In the genomic region with DNA sequence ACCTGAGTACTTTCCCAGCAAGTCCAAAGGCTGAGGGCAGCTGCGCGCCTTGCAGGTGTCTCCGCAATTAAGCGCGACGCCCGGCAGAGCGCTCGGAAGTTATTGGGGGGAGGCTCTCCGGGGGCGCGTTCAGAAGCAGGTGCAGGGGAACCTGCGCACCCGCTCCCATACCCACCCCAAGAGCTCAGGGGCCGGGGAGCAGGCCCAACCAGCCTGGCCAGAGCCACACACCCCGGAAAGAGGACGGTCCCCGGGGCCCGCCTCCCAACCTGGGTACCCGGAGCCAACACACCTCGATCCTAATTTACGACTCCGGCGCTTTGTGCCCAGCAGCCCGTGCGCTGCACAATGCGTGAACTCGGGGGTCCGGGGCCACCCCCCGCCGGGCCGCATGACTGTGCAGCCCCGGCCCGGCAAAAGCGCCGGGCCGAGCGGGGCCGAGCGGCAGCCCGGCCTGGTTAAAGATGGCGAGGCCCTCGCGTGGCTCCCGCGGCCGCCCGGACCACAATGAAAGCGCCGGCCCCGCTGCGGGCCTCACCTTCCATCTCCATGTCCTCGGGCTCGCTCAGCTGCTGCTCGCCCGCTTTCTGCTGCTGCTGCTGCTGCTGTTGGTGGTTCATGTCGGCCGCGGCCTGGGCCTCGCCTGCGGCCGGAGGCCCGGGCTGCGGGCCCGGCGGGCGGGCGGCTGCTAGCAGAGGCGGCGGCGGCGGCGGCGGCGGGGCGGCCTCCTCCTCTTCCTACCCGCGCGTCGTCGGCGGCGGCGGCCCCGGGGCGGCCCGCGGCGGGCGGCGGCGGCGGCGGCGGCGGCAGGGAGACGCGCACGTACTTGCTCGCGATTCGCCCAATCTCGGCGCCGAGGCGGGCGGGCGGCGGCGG, we compare ENCODE assay signal across 9 mouse cellular contexts. TPM values are rescaled to one million over a fixed set of nuclear protein-coding genes. Genes with fewer than 3 reads are reported as not detected.
DNase-seq lines count a peak whose midpoint lies in the region; ATAC-seq and TF ChIP-seq lines count a peak whose summit lies in the region.
"Had no signal": no experiment of that assay in that cellular context is flagged by ENCODE, and none has a peak within 500 bp of the region (broad histone marks: within the 10 kb centered on the region; RNA-seq: fewer than 3 reads in every experiment).

No protein-coding gene starts in this region.

- H3K36me3 ChIP-seq in embryonic facial prominence, embryonic 11.5 days (replicated peaks; ENCODE audit: control insufficient read depth, insufficient read depth, low read depth, low read length): no peaks in the 10 kb centered on the region
- H3K36me3 ChIP-seq in heart, postnatal 0 days (replicated peaks; ENCODE audit: control insufficient read depth, insufficient read depth, low read length): no peaks in the 10 kb centered on the region
- peaks cover 9% of the 10 kb centered on the region; the same call in 1 of the 2 replicates for H3K36me3 ChIP-seq in limb, embryonic 10.5 days
- no peaks in the 10 kb centered on the region for H3K36me3 ChIP-seq in midbrain, embryonic 15.5 days (replicated peaks)

- under 1% methylated on average over 71 of the region's 110 CpGs for WGBS in embryonic facial prominence, embryonic 11.5 days
- 1% methylated on average over 62 of the region's 110 CpGs for WGBS in heart, postnatal 0 days
- 11% methylated on average over 105 of the region's 110 CpGs for WGBS in limb, embryonic 10.5 days
- under 1% methylated on average over 94 of the region's 110 CpGs for WGBS in midbrain, embryonic 15.5 days

- H3K27ac ChIP-seq in embryonic facial prominence, embryonic 11.5 days (replicated peaks; ENCODE audit: low read depth, low read length): peak overlapping the region; percentile 76
- peak overlapping the region; percentile 98 for H3K27ac ChIP-seq in heart, postnatal 0 days (ENCODE audit: low read depth)
- H3K27ac ChIP-seq in limb, embryonic 10.5 days: peak overlapping the region; percentile 98
- H3K27ac ChIP-seq in midbrain, embryonic 15.5 days: peak overlapping the region; percentile 96

- peak overlapping the region; percentile 97 for H3K9ac ChIP-seq in embryonic facial prominence, embryonic 11.5 days (replicated peaks; ENCODE audit: low read length)
- H3K9ac ChIP-seq in heart, postnatal 0 days (replicated peaks; ENCODE audit: low read depth, low read length): peak overlapping the region; percentile 97
- H3K9ac ChIP-seq in midbrain, embryonic 15.5 days: peak overlapping the region; percentile 89

- 0 out of 2 replicates have a peak, but pooled peaks cover 8% of the 10 kb centered on the region for H3K4me1 ChIP-seq in embryonic facial prominence, embryonic 11.5 days (ENCODE audit: control insufficient read depth, insufficient read depth, low read length)
- peaks cover 41% of the 10 kb centered on the region for H3K4me1 ChIP-seq in heart, postnatal 0 days (ENCODE audit: control insufficient read depth, insufficient read depth)
- H3K4me1 ChIP-seq in limb, embryonic 10.5 days: peaks cover 28% of the 10 kb centered on the region
- peaks cover 39% of the 10 kb centered on the region for H3K4me1 ChIP-seq in midbrain, embryonic 15.5 days

- ATAC-seq in cerebellum, adult (ENCODE audit: insufficient number of reproducible peaks, low FRiP score, low TSS enrichment): no peak
- ATAC-seq in embryonic facial prominence, embryonic 11.5 days (replicated peaks; ENCODE audit: insufficient number of reproducible peaks, low FRiP score, low TSS enrichment, low read depth): 0 out of 2 replicates have a peak, but pooled peaks have one; percentile 29
- peak; percentile 6 for ATAC-seq in heart, postnatal 0 days (ENCODE audit: insufficient read depth, low read depth)
- ATAC-seq in midbrain, embryonic 15.5 days (replicated peaks): peak; percentile 13

- TF ChIP-seq EP300 in heart, postnatal 0 days (IDR thresholded peaks at IDR 0.05; ENCODE audit: low read depth): no peak

- no peaks in the 10 kb centered on the region for H3K9me3 ChIP-seq in embryonic facial prominence, embryonic 11.5 days (replicated peaks; ENCODE audit: control insufficient read depth, low read length)
- H3K9me3 ChIP-seq in heart, postnatal 0 days (replicated peaks; ENCODE audit: control insufficient read depth, low read length): no peaks in the 10 kb centered on the region
- no peaks in the 10 kb centered on the region for H3K9me3 ChIP-seq in limb, embryonic 10.5 days (replicated peaks)
- H3K9me3 ChIP-seq in midbrain, embryonic 15.5 days: no peaks in the 10 kb centered on the region

- peak overlapping the region; percentile 99 for H3K4me3 ChIP-seq in embryonic facial prominence, embryonic 11.5 days (ENCODE audit: low read depth, low read length)
- peak overlapping the region; percentile 90 for H3K4me3 ChIP-seq in heart, postnatal 0 days (ENCODE audit: low read depth, low read length)
- peak overlapping the region; percentile 97 for H3K4me3 ChIP-seq in limb, embryonic 10.5 days
- H3K4me3 ChIP-seq in midbrain, embryonic 15.5 days: peak overlapping the region; percentile 97

- no peak for TF ChIP-seq CTCF in heart, postnatal 0 days (IDR thresholded peaks at IDR 0.05; ENCODE audit: low read depth)

- no peaks in the 10 kb centered on the region for H3K27me3 ChIP-seq in embryonic facial prominence, embryonic 11.5 days (ENCODE audit: control insufficient read depth, insufficient read depth, low read length)
- no peaks in the 10 kb centered on the region for H3K27me3 ChIP-seq in heart, postnatal 0 days (ENCODE audit: control insufficient read depth, insufficient read depth, low read length)
- no peaks in the 10 kb centered on the region for H3K27me3 ChIP-seq in limb, embryonic 10.5 days (ENCODE audit: low read depth, poor library complexity, severe bottlenecking)
- H3K27me3 ChIP-seq in midbrain, embryonic 15.5 days (replicated peaks): no peaks in the 10 kb centered on the region

- peak overlapping the region; percentile 68 for H3K4me2 ChIP-seq in embryonic facial prominence, embryonic 11.5 days (ENCODE audit: low read depth, low read length)
- H3K4me2 ChIP-seq in heart, postnatal 0 days (ENCODE audit: low read depth, low read length): peak overlapping the region; percentile 99
- H3K4me2 ChIP-seq in midbrain, embryonic 15.5 days: peak overlapping the region; percentile 76

- peak; percentile 44 for DNase-seq in cerebellum, adult 11 months
- DNase-seq in R1 (ENCODE audit: low read depth, low spot score): peak; percentile 43
- DNase-seq in embryonic facial prominence, embryonic 11.5 days (ENCODE audit: low spot score): peak; percentile 54
- DNase-seq in heart, postnatal 0 days (ENCODE audit: low spot score): peak; percentile 11
- DNase-seq in limb, embryonic 10.5 days (ENCODE audit: low spot score): peak; percentile 65
- DNase-seq in testis, postnatal 10 days (ENCODE audit: low spot score): peak; percentile 68

RNA-seq across cellular contexts. Expression of gene Usp7, which starts 54.2 kb away (rescaled TPM):
- 34.9 and 40.2 TPM in 2 replicates for polyA plus RNA-seq in embryonic facial prominence, embryonic 11.5 days (2014; fragmentation: Nextera tagmentation; extraction: Ambion mirVana)
- 33.4 and 51.5 TPM in 2 replicates for total RNA-seq in heart, postnatal 0 days (2014; rRNA removed; ENCODE audit: low replicate concordance)
- 8.2 and 10.0 TPM in 2 replicates for polyA plus RNA-seq in heart, postnatal 0 days (2015; fragmentation: Nextera tagmentation; extraction: Ambion mirVana)
- 28.9 and 32.8 TPM in 2 replicates for polyA plus RNA-seq in limb, embryonic 10.5 days (2016; fragmentation: Nextera tagmentation; extraction: Ambion mirVana)
- 32.2 and 34.2 TPM in 2 replicates for polyA plus RNA-seq in midbrain, embryonic 15.5 days (2015; fragmentation: Nextera tagmentation; extraction: Ambion mirVana)

RNA-seq across cellular contexts. Expression of gene Gm5767, which starts 57.3 kb away (rescaled TPM):
- polyA plus RNA-seq in embryonic facial prominence, embryonic 11.5 days (2014; fragmentation: Nextera tagmentation; extraction: Ambion mirVana): not detected in 2 replicates
- total RNA-seq in heart, postnatal 0 days (2014; rRNA removed; ENCODE audit: low replicate concordance): not detected in 2 replicates
- polyA plus RNA-seq in heart, postnatal 0 days (2015; fragmentation: Nextera tagmentation; extraction: Ambion mirVana): not detected in 2 replicates
- not detected in 2 replicates for polyA plus RNA-seq in limb, embryonic 10.5 days (2016; fragmentation: Nextera tagmentation; extraction: Ambion mirVana)
- polyA plus RNA-seq in midbrain, embryonic 15.5 days (2015; fragmentation: Nextera tagmentation; extraction: Ambion mirVana): 0.31 and 0.40 TPM in 2 replicates
- total RNA-seq: left cerebral cortex, postnatal 25 days had no signal

Comparison
In these comparisons a context has a peak if more than half of its experiments do, and no peak if none do; other contexts are left out.
1. DNase-seq: peak in every context shown above with its lines; median percentile 68 in testis, postnatal 10 days; 65 in limb, embryonic 10.5 days; 54 in embryonic facial prominence, embryonic 11.5 days; 44 in cerebellum, adult 11 months; 43 in R1; 11 in heart, postnatal 0 days.